Mouse (Mus musculus): ENCODE measurements around the gene Ccdc159. TPM values are rescaled to one million over a fixed set of nuclear protein-coding genes. Genes with fewer than 3 reads are reported as not detected.

Ccdc159 gene
- total RNA-seq, 1 experiment = 1.9 TPM

DNA sequence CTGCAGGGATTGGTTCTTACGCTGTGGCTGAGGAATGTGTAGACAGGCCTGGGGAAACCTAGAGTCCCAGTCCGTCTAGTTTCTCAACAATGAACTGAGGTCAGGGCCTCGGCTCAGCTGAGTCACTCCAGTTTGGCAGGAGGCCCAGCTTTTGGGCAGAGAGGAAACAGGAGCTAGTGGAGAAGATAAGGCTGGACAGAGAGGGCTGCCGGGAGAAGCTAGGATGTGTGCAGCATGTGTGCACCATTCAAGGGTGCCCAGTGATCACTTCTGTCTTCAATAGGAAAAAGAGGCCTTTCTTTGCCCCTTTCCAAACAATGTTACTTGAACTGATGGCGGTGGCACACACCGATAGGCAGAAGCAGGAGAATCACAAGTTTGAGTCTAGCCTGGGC is 3.2 kb upstream of the Ccdc159 start:
- Histone ChIP-seq H3K27ac (ENCODE audit: insufficient read depth, low read depth, low read length, poor library complexity, severe bottlenecking) (no peak overlapping the region), H3K9ac (ENCODE audit: insufficient read depth, low read depth, low read length, poor library complexity, severe bottlenecking) (no peak overlapping the region), H3K4me3 (ENCODE audit: insufficient read depth in 1 of 2, low read depth in 1 of 2, low read length in 2 of 2, poor library complexity in 1 of 2, severe bottlenecking in 1 of 2) (no peak overlapping the region), H3K4me1 (ENCODE audit: control insufficient read depth in 2 of 2, insufficient read depth in 2 of 2, low read length in 2 of 2, poor library complexity in 1 of 2) (peaks cover 0 to 7% of the 10 kb centered on the region in 2 experiments; a peak in 2 of 4 replicates), H3K9me3 (ENCODE audit: control insufficient read depth, insufficient read depth, low read depth, low read length) (no peaks in the 10 kb centered on the region), H3K36me3 (ENCODE audit: control insufficient read depth, insufficient read depth, low read length, poor library complexity, severe bottlenecking) (peaks cover 14% of the 10 kb centered on the region; the same call in 1 of the 2 replicates)
- in situ Hi-C loops (cut with MboI; ENCODE audit: low sequenced_read_pairs in 2 of 2, unreplicated experiment in 2 of 2) = no loop called here
- TF ChIP-seq ZNF384 (IDR thresholded peaks at IDR 0.05; ENCODE audit: low read depth, low read length) = no peak
- TF ChIP-seq MAFK (IDR thresholded peaks at IDR 0.05; ENCODE audit: insufficient read depth, low read depth, low read length) = no peak
- TF ChIP-seq CHD2 (IDR thresholded peaks at IDR 0.05; ENCODE audit: low read depth, low read length) = no peak
- TF ChIP-seq ZC3H11A (IDR thresholded peaks at IDR 0.05; ENCODE audit: borderline replicate concordance, low read depth, low read length) = no peak
- TF ChIP-seq HCFC1 (IDR thresholded peaks at IDR 0.05; ENCODE audit: borderline replicate concordance, insufficient read depth, low read length) = no peak
- no peak for DNase-seq (ENCODE audit: low read depth, low spot score)

DNA sequence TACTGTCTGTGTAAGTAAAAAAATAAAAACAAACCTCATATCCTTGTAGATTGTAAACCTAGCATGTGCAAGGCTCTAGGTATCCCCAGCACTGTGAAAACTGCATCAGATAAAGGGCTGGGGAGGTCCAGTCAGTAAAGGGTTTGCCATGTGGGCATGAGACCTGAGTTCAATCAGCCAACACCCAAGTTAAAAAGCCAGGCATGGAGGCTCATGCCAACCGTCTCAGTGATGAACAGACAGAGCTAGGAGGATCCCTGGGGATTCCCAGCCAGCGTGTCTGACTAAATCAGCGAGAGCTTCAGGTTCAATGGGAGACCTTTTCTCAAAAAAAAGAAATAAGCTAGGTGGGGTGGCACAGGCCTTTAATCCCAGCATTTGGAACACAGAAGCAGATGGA is 2.2 kb upstream of the Ccdc159 start:
- TF ChIP-seq CHD2 (IDR thresholded peaks at IDR 0.05; ENCODE audit: low read depth, low read length) = no peak
- no peak for TF ChIP-seq ZC3H11A (IDR thresholded peaks at IDR 0.05; ENCODE audit: borderline replicate concordance, low read depth, low read length)
- no peak for TF ChIP-seq MAFK (IDR thresholded peaks at IDR 0.05; ENCODE audit: insufficient read depth, low read depth, low read length)
- no peak for TF ChIP-seq ZNF384 (IDR thresholded peaks at IDR 0.05; ENCODE audit: low read depth, low read length)
- TF ChIP-seq HCFC1 (IDR thresholded peaks at IDR 0.05; ENCODE audit: borderline replicate concordance, insufficient read depth, low read length) = no peak
- H3K4me3 ChIP-seq (ENCODE audit: insufficient read depth in 1 of 2, low read depth in 1 of 2, low read length in 2 of 2, poor library complexity in 1 of 2, severe bottlenecking in 1 of 2) = no peak overlapping the region
- DNase-seq (ENCODE audit: low read depth, low spot score) = no peak
- H3K27ac ChIP-seq (ENCODE audit: insufficient read depth, low read depth, low read length, poor library complexity, severe bottlenecking) = no peak overlapping the region
- H3K36me3 ChIP-seq (ENCODE audit: control insufficient read depth, insufficient read depth, low read length, poor library complexity, severe bottlenecking) = peaks cover 14% of the 10 kb centered on the region; the same call in 1 of the 2 replicates
- H3K4me1 ChIP-seq (ENCODE audit: control insufficient read depth in 2 of 2, insufficient read depth in 2 of 2, low read length in 2 of 2, poor library complexity in 1 of 2) = peaks cover 0 to 7% of the 10 kb centered on the region in 2 experiments; a peak in 2 of 4 replicates
- in situ Hi-C loops (cut with MboI; ENCODE audit: low sequenced_read_pairs in 2 of 2, unreplicated experiment in 2 of 2) = no loop called here
- no peaks in the 10 kb centered on the region for H3K9me3 ChIP-seq (ENCODE audit: control insufficient read depth, insufficient read depth, low read depth, low read length)
- H3K9ac ChIP-seq (ENCODE audit: insufficient read depth, low read depth, low read length, poor library complexity, severe bottlenecking) = no peak overlapping the region

DNA sequence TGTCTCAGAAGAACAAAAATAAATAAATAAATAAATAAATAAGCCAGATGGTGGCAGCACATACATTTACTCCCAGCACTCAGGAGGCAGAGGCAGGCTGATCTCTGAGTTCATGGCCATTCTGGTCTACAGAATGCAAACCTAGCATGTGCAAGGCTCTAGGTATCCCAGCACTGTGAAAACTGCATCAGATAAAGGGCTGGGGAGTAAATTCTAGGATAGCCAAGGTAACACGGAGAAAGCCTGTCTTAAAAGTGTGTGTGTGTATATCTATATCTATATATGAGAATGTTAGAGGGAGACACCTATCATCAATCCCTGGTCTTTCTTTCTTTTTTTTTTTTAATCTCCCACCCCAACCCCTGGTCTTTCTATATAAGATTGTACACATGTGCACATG is 1.8 kb upstream of the Ccdc159 start:
- in situ Hi-C loops (cut with MboI; ENCODE audit: low sequenced_read_pairs in 2 of 2, unreplicated experiment in 2 of 2) = no loop called here
- peaks cover 14% of the 10 kb centered on the region; the same call in 1 of the 2 replicates for H3K36me3 ChIP-seq (ENCODE audit: control insufficient read depth, insufficient read depth, low read length, poor library complexity, severe bottlenecking)
- no peaks in the 10 kb centered on the region for H3K9me3 ChIP-seq (ENCODE audit: control insufficient read depth, insufficient read depth, low read depth, low read length)
- TF ChIP-seq ZC3H11A (IDR thresholded peaks at IDR 0.05; ENCODE audit: borderline replicate concordance, low read depth, low read length) (no peak), CHD2 (IDR thresholded peaks at IDR 0.05; ENCODE audit: low read depth, low read length) (no peak), ZNF384 (IDR thresholded peaks at IDR 0.05; ENCODE audit: low read depth, low read length) (no peak), MAFK (IDR thresholded peaks at IDR 0.05; ENCODE audit: insufficient read depth, low read depth, low read length) (no peak), HCFC1 (IDR thresholded peaks at IDR 0.05; ENCODE audit: borderline replicate concordance, insufficient read depth, low read length) (no peak)
- DNase-seq (ENCODE audit: low read depth, low spot score) = no peak
- no peak overlapping the region for H3K4me3 ChIP-seq (ENCODE audit: insufficient read depth in 1 of 2, low read depth in 1 of 2, low read length in 2 of 2, poor library complexity in 1 of 2, severe bottlenecking in 1 of 2)
- peaks cover 0 to 7% of the 10 kb centered on the region in 2 experiments; a peak in 2 of 4 replicates for H3K4me1 ChIP-seq (ENCODE audit: control insufficient read depth in 2 of 2, insufficient read depth in 2 of 2, low read length in 2 of 2, poor library complexity in 1 of 2)
- no peak overlapping the region for H3K27ac ChIP-seq (ENCODE audit: insufficient read depth, low read depth, low read length, poor library complexity, severe bottlenecking)
- no peak overlapping the region for H3K9ac ChIP-seq (ENCODE audit: insufficient read depth, low read depth, low read length, poor library complexity, severe bottlenecking)

DNA sequence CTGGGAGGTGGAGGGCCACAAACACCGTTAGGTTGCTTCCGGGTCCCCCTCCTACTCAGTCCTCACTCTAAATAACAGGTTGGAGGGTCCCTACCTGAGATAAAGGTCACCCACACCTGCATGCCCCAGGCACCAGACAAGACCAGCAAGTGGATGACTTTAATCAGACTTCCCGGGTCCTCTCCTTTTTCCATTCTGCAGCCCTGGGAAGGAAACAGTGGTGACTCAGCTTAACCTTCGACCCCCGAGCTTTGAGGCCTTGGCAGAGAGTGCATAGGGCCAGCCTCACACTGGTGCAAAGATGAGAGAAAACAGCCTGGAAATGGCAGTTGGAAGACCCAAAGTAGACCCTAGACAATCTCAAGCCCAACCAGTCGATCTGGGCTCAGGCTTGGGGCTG is 1.1 kb upstream of the Ccdc159 start:
- Histone ChIP-seq H3K4me3 (ENCODE audit: insufficient read depth in 1 of 2, low read depth in 1 of 2, low read length in 2 of 2, poor library complexity in 1 of 2, severe bottlenecking in 1 of 2) (peak overlapping the region in 1 of 2 experiments; percentile 79; a peak in 2 of 4 replicates), H3K9ac (ENCODE audit: insufficient read depth, low read depth, low read length, poor library complexity, severe bottlenecking) (peak overlapping the region; percentile 4; the same call in 1 of the 2 replicates), H3K4me1 (ENCODE audit: control insufficient read depth in 2 of 2, insufficient read depth in 2 of 2, low read length in 2 of 2, poor library complexity in 1 of 2) (peaks cover 0 to 7% of the 10 kb centered on the region in 2 experiments; a peak in 2 of 4 replicates), H3K27ac (ENCODE audit: insufficient read depth, low read depth, low read length, poor library complexity, severe bottlenecking) (no peak overlapping the region), H3K9me3 (ENCODE audit: control insufficient read depth, insufficient read depth, low read depth, low read length) (no peaks in the 10 kb centered on the region), H3K36me3 (ENCODE audit: control insufficient read depth, insufficient read depth, low read length, poor library complexity, severe bottlenecking) (peaks cover 14% of the 10 kb centered on the region; the same call in 1 of the 2 replicates)
- no peak for DNase-seq (ENCODE audit: low read depth, low spot score)
- in situ Hi-C loops (cut with MboI; ENCODE audit: low sequenced_read_pairs in 2 of 2, unreplicated experiment in 2 of 2) = no loop called here
- TF ChIP-seq CHD2 (IDR thresholded peaks at IDR 0.05; ENCODE audit: low read depth, low read length) (no peak), ZC3H11A (IDR thresholded peaks at IDR 0.05; ENCODE audit: borderline replicate concordance, low read depth, low read length) (no peak), ZNF384 (IDR thresholded peaks at IDR 0.05; ENCODE audit: low read depth, low read length) (no peak), MAFK (IDR thresholded peaks at IDR 0.05; ENCODE audit: insufficient read depth, low read depth, low read length) (no peak), HCFC1 (IDR thresholded peaks at IDR 0.05; ENCODE audit: borderline replicate concordance, insufficient read depth, low read length) (no peak)
